Mouse (Mus musculus): ENCODE measurements around the gene Gm3752.
"Not testable (repeated sequence)": the region's sequence is repeated elsewhere in the genome, so short reads cannot be mapped to it uniquely, and the experiment has no call there.

Gene Gm3752

DNA sequence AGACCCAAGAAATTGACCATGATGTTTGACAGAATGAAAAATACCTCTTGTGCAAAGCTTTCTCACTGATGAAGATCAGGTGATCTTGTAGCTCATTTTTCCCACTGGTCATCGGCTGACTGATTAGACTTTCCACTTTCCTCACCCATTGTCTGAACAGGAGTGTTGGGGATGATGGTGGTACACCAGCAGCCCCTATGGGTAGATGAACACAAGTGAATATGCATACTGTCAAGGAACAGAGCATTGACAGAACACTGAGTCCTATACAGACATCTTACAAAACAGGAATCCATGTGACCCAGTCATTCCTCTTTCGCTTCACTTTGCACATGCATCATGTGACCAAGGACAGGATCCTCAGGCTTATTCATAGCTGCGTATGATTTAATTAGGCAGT lies at the start of gene Gm3752:
TSS of gene Gm3752 (minus strand) at position 101 of the 400 bp plus-strand sequence.
- H3K4me3 ChIP-seq (replicated peaks; ENCODE audit: low read length); H3K4me1 ChIP-seq (replicated peaks; ENCODE audit: low read depth, low read length); H3K36me3 ChIP-seq (ENCODE audit: insufficient read depth, low read length); H3K27me3 ChIP-seq (ENCODE audit: insufficient read depth, low read length); H3K9me3 ChIP-seq (ENCODE audit: low read length): not testable (repeated sequence)

GRCm38 (mm10) chr14:7488731-7489130 lies 5.2 kb upstream of the Gm3752 start:
- H3K36me3 ChIP-seq (ENCODE audit: insufficient read depth, low read length); H3K4me3 ChIP-seq (replicated peaks; ENCODE audit: low read length); H3K9me3 ChIP-seq (ENCODE audit: low read length); H3K4me1 ChIP-seq (replicated peaks; ENCODE audit: low read depth, low read length); H3K27me3 ChIP-seq (ENCODE audit: insufficient read depth, low read length): not testable (repeated sequence)

DNA sequence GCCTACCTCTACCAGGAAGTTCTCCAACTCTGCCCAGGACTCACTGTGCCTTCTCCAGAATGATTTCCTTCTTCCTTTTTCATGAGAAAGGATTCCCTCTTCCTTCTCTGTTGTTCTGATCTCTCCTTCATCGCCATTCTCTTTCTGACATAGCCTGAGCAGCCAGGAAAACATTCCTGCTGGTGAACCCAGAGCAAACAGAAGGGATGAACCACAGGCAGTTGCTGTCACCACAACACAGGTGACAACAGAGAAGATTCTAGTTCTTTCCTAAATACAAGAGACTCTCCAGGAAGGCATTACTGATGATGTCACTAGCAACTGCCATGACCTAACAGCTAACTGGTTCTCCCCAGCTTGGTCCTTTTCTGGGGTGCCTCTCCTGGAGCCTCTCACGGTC lies 32.7 kb downstream of the Gm3752 start, which contains the start of gene Gm3755:
TSS of gene Gm3755 (minus strand) at position 101 of the 400 bp plus-strand sequence.
- not testable (repeated sequence) for H3K36me3 ChIP-seq (ENCODE audit: insufficient read depth, low read length); H3K4me1 ChIP-seq (replicated peaks; ENCODE audit: low read depth, low read length); H3K27me3 ChIP-seq (ENCODE audit: insufficient read depth, low read length); H3K4me3 ChIP-seq (replicated peaks; ENCODE audit: low read length); H3K9me3 ChIP-seq (ENCODE audit: low read length)

DNA sequence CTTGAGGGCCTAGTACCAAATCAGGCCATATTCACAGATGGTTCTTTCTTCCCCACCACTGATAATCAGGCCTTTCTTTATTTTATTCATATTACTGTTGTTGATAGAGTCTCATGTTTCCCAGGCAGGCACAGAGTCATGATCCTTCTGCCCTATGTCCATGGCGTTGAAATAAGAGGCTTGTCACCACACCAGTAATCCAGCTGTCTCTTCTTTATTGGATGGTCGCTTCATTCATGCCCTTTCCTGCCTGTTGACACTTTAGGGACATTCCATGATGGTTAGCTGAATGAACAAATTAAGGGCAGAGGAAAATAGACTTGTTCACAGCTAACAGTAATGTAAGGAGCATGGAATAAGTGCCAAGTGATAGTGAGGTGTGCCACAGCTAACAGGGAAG lies 61.1 kb downstream of the Gm3752 start:
- not testable (repeated sequence) for H3K36me3 ChIP-seq (ENCODE audit: insufficient read depth, low read length); H3K4me1 ChIP-seq (replicated peaks; ENCODE audit: low read depth, low read length); H3K27me3 ChIP-seq (ENCODE audit: insufficient read depth, low read length); H3K4me3 ChIP-seq (replicated peaks; ENCODE audit: low read length); H3K9me3 ChIP-seq (ENCODE audit: low read length)
